Mouse (Mus musculus) olfactory bulb, adult 2 months (tissue): ENCODE measurements around the gene Slc38a6.

Experiments
- CTCF ChIP-seq: fragments of 200-500 bp; IDR thresholded peaks from 2 replicates; pipeline ENCODE4 v1.5.1; 2012; ENCODE audit warnings: low read depth, mild to moderate bottlenecking, low read length, moderate library complexity; ENCODE audit not compliant: insufficient read depth
- POLR2A ChIP-seq: fragments of 200-500 bp; IDR thresholded peaks from 2 replicates; pipeline ENCODE4 v1.6.1; 2012; ENCODE audit warnings: mild to moderate bottlenecking, low read depth, low read length, moderate library complexity; ENCODE audit not compliant: insufficient read depth

- no peak for TF ChIP-seq CTCF
- no peak for TF ChIP-seq POLR2A
Observed at GRCm38 (mm10) chr12:73287609-73288008, 1.0 kb downstream of the Slc38a6 start.
